Mouse (Mus musculus) retina, postnatal 7 days (tissue): ENCODE results near the gene Gm21256.
"Not testable (repeated sequence)": the region's sequence is repeated elsewhere in the genome, so short reads cannot be mapped to it uniquely, and the experiment has no call there.

Source experiments
- DNase-seq: peaks from one replicate; pipeline ENCODE4 v3.0.0-alpha.2; 2012; ENCODE audit warnings: low read depth, low spot score

The Gm21256 gene

GRCm38 (mm10) chrY:47450660-47451059 is at the start of gene Gm21256:
Gene Gm21256 (plus strand): TSS chrY:47450960.
- DNase-seq = not testable (repeated sequence)
